Mouse (Mus musculus): Measurements from ENCODE around the gene Txlnb. TPM values are rescaled to one million over a fixed set of nuclear protein-coding genes. Genes with fewer than 3 reads are reported as not detected.

Txlnb gene
- polyA plus RNA-seq, 1 experiment from 2014 or later, result 0.38 TPM

DNA sequence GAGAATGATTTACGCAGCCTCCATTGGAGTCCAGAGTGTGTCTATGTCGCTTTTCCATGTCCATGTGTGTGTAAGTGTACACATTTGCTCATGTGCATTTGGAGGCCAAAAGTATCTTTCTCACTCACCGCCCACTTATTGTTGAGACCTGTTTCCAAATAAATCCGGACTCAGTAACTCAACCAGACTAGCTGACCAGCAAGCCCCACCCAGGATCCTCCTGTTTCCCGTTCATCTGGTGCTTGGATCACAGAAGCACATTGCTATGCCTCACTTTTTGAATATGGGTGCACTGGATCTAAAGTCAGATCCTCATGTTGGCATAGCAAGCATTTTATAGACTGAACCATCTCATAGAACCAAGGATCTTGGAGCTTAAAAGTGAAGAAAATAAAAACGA lies 39.0 kb downstream of the Txlnb start:
- 72% methylated on average over 6 of the region's 6 CpGs for WGBS
- Histone ChIP-seq H3K9me3 (replicated peaks; ENCODE audit: low read length) (no peaks in the 10 kb centered on the region), H3K4me2 (ENCODE audit: low read length) (no peak overlapping the region), H3K27me3 (ENCODE audit: insufficient read depth, low read length) (no peaks in the 10 kb centered on the region), H3K4me1 (replicated peaks; ENCODE audit: insufficient read depth, low read length) (no peaks in the 10 kb centered on the region), H3K4me3 (replicated peaks; ENCODE audit: low read depth, low read length) (no peak overlapping the region), H3K36me3 (ENCODE audit: insufficient read depth, low read length) (no peaks in the 10 kb centered on the region), H3K9ac (ENCODE audit: low read depth, low read length) (no peak overlapping the region), H3K27ac (0 out of 2 replicates have a peak overlapping the region, but pooled peaks have one; percentile 36)
- ATAC-seq (replicated peaks; ENCODE audit: low FRiP score, low read depth) (no peak), DNase-seq (ENCODE audit: low spot score) (no peak)
- no peak for TF ChIP-seq CTCF (IDR thresholded peaks at IDR 0.05; ENCODE audit: low read depth)

DNA sequence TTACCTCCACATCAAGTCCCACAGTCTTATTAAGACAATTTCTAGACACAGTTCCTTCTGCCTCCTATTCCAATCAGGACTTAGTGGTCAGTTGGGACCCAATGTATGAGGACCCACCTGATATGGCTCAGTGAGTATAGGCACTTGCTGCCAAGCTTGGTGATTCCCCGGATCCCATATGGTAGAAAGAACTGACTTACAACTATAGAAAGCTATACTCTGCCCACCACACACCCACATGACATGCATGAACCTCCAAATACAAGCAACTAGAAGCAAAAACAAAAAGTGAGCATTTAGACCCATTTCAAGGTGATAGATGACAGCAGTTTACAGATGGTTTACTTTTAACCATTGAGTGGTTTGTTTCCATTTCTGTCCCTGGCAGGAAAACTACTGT lies 40.2 kb downstream of the Txlnb start:
- Histone ChIP-seq H3K27ac (no peak overlapping the region), H3K9me3 (replicated peaks; ENCODE audit: low read length) (no peaks in the 10 kb centered on the region), H3K36me3 (ENCODE audit: insufficient read depth, low read length) (no peaks in the 10 kb centered on the region), H3K4me1 (replicated peaks; ENCODE audit: insufficient read depth, low read length) (no peaks in the 10 kb centered on the region), H3K27me3 (ENCODE audit: insufficient read depth, low read length) (no peaks in the 10 kb centered on the region), H3K4me3 (replicated peaks; ENCODE audit: low read depth, low read length) (no peak overlapping the region), H3K4me2 (ENCODE audit: low read length) (no peak overlapping the region), H3K9ac (ENCODE audit: low read depth, low read length) (no peak overlapping the region)
- DNase-seq (ENCODE audit: low spot score) (no peak), ATAC-seq (replicated peaks; ENCODE audit: low FRiP score, low read depth) (no peak)
- 84% methylated on average over 1 of the region's 1 CpGs for WGBS
- no peak for TF ChIP-seq CTCF (IDR thresholded peaks at IDR 0.05; ENCODE audit: low read depth)

DNA sequence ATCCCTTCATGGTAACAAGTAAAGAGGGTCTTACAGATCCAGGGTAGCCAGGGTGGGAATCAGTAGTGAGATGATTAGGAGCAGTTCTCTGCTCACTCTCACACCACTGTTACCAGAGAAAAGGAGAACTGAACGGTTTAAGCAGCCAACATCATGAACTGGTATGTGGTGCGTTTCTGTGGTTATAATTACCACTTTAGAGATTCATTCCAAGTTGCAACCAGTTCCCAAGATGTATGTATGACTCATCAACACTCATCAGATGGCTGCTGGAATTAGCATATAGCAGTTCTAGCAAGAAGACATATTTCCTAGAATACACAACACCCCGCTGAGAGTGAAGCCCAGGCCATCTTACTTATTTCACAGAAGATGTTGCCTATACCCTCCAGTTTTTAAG lies 46.0 kb downstream of the Txlnb start:
- H3K9ac ChIP-seq (ENCODE audit: low read depth, low read length), result no peak overlapping the region
- ATAC-seq (replicated peaks; ENCODE audit: low FRiP score, low read depth), result no peak
- no peaks in the 10 kb centered on the region for H3K9me3 ChIP-seq (replicated peaks; ENCODE audit: low read length)

DNA sequence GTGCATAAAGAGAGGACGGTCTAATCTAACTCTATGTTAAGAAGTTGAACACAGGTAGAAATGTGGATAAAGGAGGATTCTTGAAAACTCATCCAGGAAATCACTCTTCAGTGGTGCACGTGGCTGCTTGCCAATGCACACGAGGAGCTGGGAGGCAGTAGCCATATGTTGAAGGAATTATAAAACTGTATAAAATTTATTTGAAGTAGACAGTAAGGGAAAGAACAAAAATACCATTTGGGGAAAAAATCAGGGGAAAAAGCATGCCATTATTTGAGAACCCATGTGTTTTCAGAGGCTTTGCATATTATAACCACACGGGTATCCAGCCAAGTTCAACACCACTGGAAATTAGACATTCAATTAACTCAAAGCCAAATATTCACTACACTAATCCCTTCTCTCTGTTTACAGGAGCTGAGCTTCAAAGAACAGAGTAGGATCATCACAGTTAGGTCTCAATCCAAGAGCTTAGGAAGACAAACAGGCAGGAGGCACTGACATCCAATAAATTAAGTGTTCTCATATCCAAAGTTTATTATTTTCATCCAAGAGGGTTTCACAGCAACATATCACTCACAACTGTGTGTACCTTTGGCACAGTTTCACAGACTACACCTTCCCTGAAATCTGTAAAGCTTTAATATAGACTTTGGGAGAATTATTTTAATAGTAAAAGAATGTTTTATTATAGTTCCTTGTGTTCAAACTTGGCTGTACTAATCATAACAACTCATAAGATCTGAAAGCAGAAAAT lies 48.9 kb downstream of the Txlnb start:
- Histone ChIP-seq H3K27me3 (ENCODE audit: insufficient read depth, low read length) (no peaks in the 10 kb centered on the region), H3K4me3 (replicated peaks; ENCODE audit: low read depth, low read length) (no peak overlapping the region), H3K9ac (ENCODE audit: low read depth, low read length) (no peak overlapping the region), H3K27ac (no peak overlapping the region), H3K36me3 (ENCODE audit: insufficient read depth, low read length) (no peaks in the 10 kb centered on the region), H3K4me1 (replicated peaks; ENCODE audit: insufficient read depth, low read length) (no peaks in the 10 kb centered on the region), H3K4me2 (ENCODE audit: low read length) (no peak overlapping the region), H3K9me3 (replicated peaks; ENCODE audit: low read length) (no peaks in the 10 kb centered on the region)
- no peak for TF ChIP-seq CTCF (IDR thresholded peaks at IDR 0.05; ENCODE audit: low read depth)
- WGBS, result 49% methylated on average over 4 of the region's 4 CpGs
- DNase-seq (ENCODE audit: low spot score), result peak; percentile 50
- no peak for ATAC-seq (replicated peaks; ENCODE audit: low FRiP score, low read depth)

More for the DNA sequence above, 46.0 kb downstream of the Txlnb start:
- TF ChIP-seq CTCF (IDR thresholded peaks at IDR 0.05; ENCODE audit: low read depth), result no peak
- H3K36me3 ChIP-seq (ENCODE audit: insufficient read depth, low read length), result no peaks in the 10 kb centered on the region
- H3K4me2 ChIP-seq (ENCODE audit: low read length), result no peak overlapping the region
- no peaks in the 10 kb centered on the region for H3K4me1 ChIP-seq (replicated peaks; ENCODE audit: insufficient read depth, low read length)
- H3K4me3 ChIP-seq (replicated peaks; ENCODE audit: low read depth, low read length), result no peak overlapping the region
- 85% methylated on average over 3 of the region's 3 CpGs for WGBS
- no peak for DNase-seq (ENCODE audit: low spot score)
- H3K27me3 ChIP-seq (ENCODE audit: insufficient read depth, low read length), result no peaks in the 10 kb centered on the region
- no peak overlapping the region for H3K27ac ChIP-seq

GRCm38 (mm10) chr10:17857647-17858261 lies 61.7 kb downstream of the Txlnb start:
- WGBS, result 86% methylated on average over 9 of the region's 9 CpGs
- ATAC-seq (replicated peaks; ENCODE audit: low FRiP score, low read depth), result no peak
- no peak overlapping the region for H3K4me3 ChIP-seq (replicated peaks; ENCODE audit: low read depth, low read length)
- H3K4me1 ChIP-seq (replicated peaks; ENCODE audit: insufficient read depth, low read length), result no peaks in the 10 kb centered on the region
- H3K9ac ChIP-seq (ENCODE audit: low read depth, low read length), result no peak overlapping the region
- no peak for TF ChIP-seq CTCF (IDR thresholded peaks at IDR 0.05; ENCODE audit: low read depth)
- no peaks in the 10 kb centered on the region for H3K36me3 ChIP-seq (ENCODE audit: insufficient read depth, low read length)
- no peak for DNase-seq (ENCODE audit: low spot score)
- H3K27ac ChIP-seq, result no peak overlapping the region
- no peak overlapping the region for H3K4me2 ChIP-seq (ENCODE audit: low read length)
- no peaks in the 10 kb centered on the region for H3K27me3 ChIP-seq (ENCODE audit: insufficient read depth, low read length)
- no peaks in the 10 kb centered on the region for H3K9me3 ChIP-seq (replicated peaks; ENCODE audit: low read length)

GRCm38 (mm10) chr10:17860701-17861480 lies 64.9 kb downstream of the Txlnb start:
- ATAC-seq (replicated peaks; ENCODE audit: low FRiP score, low read depth), result no peak
- no peak for DNase-seq (ENCODE audit: low spot score)
- no peak for TF ChIP-seq CTCF (IDR thresholded peaks at IDR 0.05; ENCODE audit: low read depth)
- no peaks in the 10 kb centered on the region for H3K36me3 ChIP-seq (ENCODE audit: insufficient read depth, low read length)
- no peaks in the 10 kb centered on the region for H3K27me3 ChIP-seq (ENCODE audit: insufficient read depth, low read length)
- H3K27ac ChIP-seq, result no peak overlapping the region
- no peak overlapping the region for H3K9ac ChIP-seq (ENCODE audit: low read depth, low read length)
- no peaks in the 10 kb centered on the region for H3K9me3 ChIP-seq (replicated peaks; ENCODE audit: low read length)
- no peak overlapping the region for H3K4me2 ChIP-seq (ENCODE audit: low read length)
- WGBS, result 68% methylated on average over 6 of the region's 6 CpGs
- no peaks in the 10 kb centered on the region for H3K4me1 ChIP-seq (replicated peaks; ENCODE audit: insufficient read depth, low read length)
- H3K4me3 ChIP-seq (replicated peaks; ENCODE audit: low read depth, low read length), result no peak overlapping the region

All from kidney, postnatal 0 days (tissue).